ENCODE assay signal across 11 mouse cellular contexts in genomic region chr8:13725722-13726121, GRCm38 (mm10). TPM values are rescaled to one million over a fixed set of nuclear protein-coding genes. Genes with fewer than 3 reads are reported as not detected.
DNase-seq lines count a peak whose midpoint lies in the region; ATAC-seq and TF ChIP-seq lines count a peak whose summit lies in the region.
"Had no signal": no experiment of that assay in that cellular context is flagged by ENCODE, and none has a peak within 500 bp of the region (broad histone marks: within the 10 kb centered on the region; RNA-seq: fewer than 3 reads in every experiment).

No protein-coding gene starts in this region.

- H3K36me3 ChIP-seq in kidney, embryonic 16.5 days (ENCODE audit: insufficient read depth, low read length): no peaks in the 10 kb centered on the region
- H3K36me3 ChIP-seq: liver, embryonic 15.5 days; stomach, embryonic 15.5 days had no signal

- no peak overlapping the region for H3K27ac ChIP-seq in kidney, embryonic 16.5 days (ENCODE audit: low read length)
- no peak overlapping the region for H3K27ac ChIP-seq in left cerebral cortex, adult 2 months
- H3K27ac ChIP-seq: liver, embryonic 15.5 days; stomach, embryonic 15.5 days had no signal

- intact Hi-C loops in left cerebral cortex, adult 2 months (cut with DNase I): loop anchor here (5.0 kb wide), 2 partner anchors 123 to 173 kb away; no protein-coding TSS in a partner anchor

- H3K4me1 ChIP-seq in kidney, embryonic 16.5 days (ENCODE audit: insufficient read depth, low read length): no peaks in the 10 kb centered on the region
- H3K4me1 ChIP-seq: liver, embryonic 15.5 days; stomach, embryonic 15.5 days had no signal

- H3K9ac ChIP-seq in kidney, embryonic 16.5 days (replicated peaks; ENCODE audit: low read length): no peak overlapping the region
- H3K9ac ChIP-seq: liver, embryonic 15.5 days; stomach, embryonic 15.5 days had no signal

- H3K27me3 ChIP-seq in kidney, embryonic 16.5 days (ENCODE audit: insufficient read depth, low read length): no peaks in the 10 kb centered on the region
- H3K27me3 ChIP-seq: liver, embryonic 15.5 days; stomach, embryonic 15.5 days had no signal

- no peak overlapping the region for H3K4me2 ChIP-seq in kidney, embryonic 16.5 days (replicated peaks; ENCODE audit: low read depth, low read length)
- H3K4me2 ChIP-seq: liver, embryonic 15.5 days; stomach, embryonic 15.5 days had no signal

- TF ChIP-seq CTCF in left cerebral cortex, adult 2 months (IDR thresholded peaks at IDR 0.05): peak; percentile 80

- H3K9me3 ChIP-seq in kidney, embryonic 16.5 days (ENCODE audit: low read length): no peaks in the 10 kb centered on the region
- H3K9me3 ChIP-seq: liver, embryonic 15.5 days; stomach, embryonic 15.5 days had no signal

- ATAC-seq in kidney, embryonic 16.5 days (ENCODE audit: low FRiP score, low TSS enrichment): no peak

- H3K4me3 ChIP-seq in kidney, embryonic 16.5 days (ENCODE audit: low read length): no peak overlapping the region
- no peak overlapping the region for H3K4me3 ChIP-seq in left cerebral cortex, adult 2 months
- H3K4me3 ChIP-seq: erythroblast, embryonic 14.5 days; liver, embryonic 15.5 days; stomach, embryonic 15.5 days had no signal

- DNase-seq in kidney, adult 9 months: peak; percentile 54
- peak; percentile 47 to 60 for DNase-seq in CD8-positive naive resting alpha-beta T cell, adult 2 months (ENCODE audit: low read depth in 2 of 2, low spot score in 2 of 2)
- DNase-seq in R1 (ENCODE audit: low read depth, low spot score): peak; percentile 29
- peak; percentile 66 for DNase-seq in embryo, embryonic 10 days (ENCODE audit: low spot score)
- peak; percentile 24 to 33 for DNase-seq in left cerebral cortex, adult 2 months (ENCODE audit: extremely low spot score in 1 of 2, low spot score in 2 of 2)
- DNase-seq in retina, postnatal 1 day: peak; percentile 63
- no peak for DNase-seq in frontal cortex, postnatal 14 days (ENCODE audit: low spot score in 2 of 2)

RNA-seq across cellular contexts. Expression of gene Cfap97d2, which starts 20.0 kb away (rescaled TPM):
- polyA plus RNA-seq in kidney, embryonic 16.5 days (2015; fragmentation: Nextera tagmentation; extraction: Ambion mirVana): 0.19 TPM in 1 of 2 replicates, not detected in the other
- 1 to 10 TPM; 1.0 to 1.4 TPM for total RNA-seq in left cerebral cortex, adult 2 months (2021)
- polyA plus RNA-seq: erythroblast, embryonic 14.5 days; liver, embryonic 15.5 days; stomach, embryonic 15.5 days had no signal

RNA-seq across cellular contexts. Expression of gene Cdc16, which starts 31.8 kb away (rescaled TPM):
- 180 and 181 TPM in 2 replicates for polyA plus RNA-seq in kidney, embryonic 16.5 days (2015; fragmentation: Nextera tagmentation; extraction: Ambion mirVana)
- total RNA-seq in left cerebral cortex, adult 2 months (2021): 10 to 100 TPM; 45.2 to 49.7 TPM

RNA-seq across cellular contexts. Expression of gene Rasa3, which starts 48.3 kb away (rescaled TPM):
- polyA plus RNA-seq in kidney, embryonic 16.5 days (2015; fragmentation: Nextera tagmentation; extraction: Ambion mirVana): 23.8 and 28.2 TPM in 2 replicates
- 10 to 100 TPM; 62.3 to 69.4 TPM for total RNA-seq in left cerebral cortex, adult 2 months (2021)

RNA-seq across cellular contexts. Expression of gene Upf3a, which starts 59.7 kb away (rescaled TPM):
- 44.3 and 45.8 TPM in 2 replicates for polyA plus RNA-seq in kidney, embryonic 16.5 days (2015; fragmentation: Nextera tagmentation; extraction: Ambion mirVana)
- 10 to 100 TPM; 35.9 to 36.7 TPM for total RNA-seq in left cerebral cortex, adult 2 months (2021)

Comparison
In these comparisons a context has a peak if more than half of its experiments do, and no peak if none do; other contexts are left out.
1. DNase-seq: peak in kidney, adult 9 months (single experiment), CD8-positive naive resting alpha-beta T cell, adult 2 months (2 of 2), R1 (single experiment), embryo, embryonic 10 days (single experiment), left cerebral cortex, adult 2 months (2 of 2) and retina, postnatal 1 day (single experiment); none in frontal cortex, postnatal 14 days (0 of 2).